Mouse (Mus musculus): ENCODE measurements at regions not wholly inside any gene's neighbourhood (a gene's known extent, or its start where the extent isn't known, plus 50 kb on each side); places are given as distances from the start of the nearest gene placed in this dataset.

GRCm38 (mm10) chr5:147778557-147778956, 52.7 kb upstream of the Flt1 start:
- Histone ChIP-seq H3K4me1 (ENCODE audit: control insufficient read depth in 1 of 2, insufficient read depth in 2 of 2) (no peaks in the 10 kb centered on the region), H3K27ac (ENCODE audit: insufficient read depth, low read depth) (no peak overlapping the region), H3K9me3 (replicated peaks; ENCODE audit: low read length) (no peaks in the 10 kb centered on the region), H3K9ac (ENCODE audit: insufficient read depth, low read depth) (no peak overlapping the region), H3K36me3 (replicated peaks in 1 of 2; ENCODE audit: control insufficient read depth in 1 of 2, insufficient read depth in 1 of 2, low read length in 1 of 2) (no peaks in the 10 kb centered on the region), H3K79me2 (replicated peaks; ENCODE audit: control insufficient read depth, extremely low read depth, insufficient read depth, poor library complexity, severe bottlenecking) (no peaks in the 10 kb centered on the region), H3K4me3 (replicated peaks in 1 of 3; ENCODE audit: low read depth in 2 of 3, low read length in 2 of 3, poor library complexity in 1 of 3) (no peak overlapping the region), H3K4me2 (ENCODE audit: insufficient read depth, low read depth, poor library complexity, severe bottlenecking) (no peak overlapping the region), H3K27me3 (replicated peaks) (no peaks in the 10 kb centered on the region)
- in situ Hi-C loops (cut with MboI; ENCODE audit: low pct_ligation_motif_present, low pct_unique_long_range_greater_than_20kb, low sequenced_read_pairs) (no loop called here), dilution Hi-C loops (cut with MboI; ENCODE audit: extremely low pct_ligation_motif_present, extremely low pct_unique_long_range_greater_than_20kb, low sequenced_read_pairs) (no loop called here)
- TF ChIP-seq USF2 (conservative IDR thresholded peaks at IDR 0.05; ENCODE audit: low read depth, low read length): no peak
- no peak for TF ChIP-seq IRF4 (IDR thresholded peaks at IDR 0.05; ENCODE audit: low read depth, low read length)
- no peak for TF ChIP-seq MYC (IDR thresholded peaks at IDR 0.05; ENCODE audit: low read depth, low read length)
- TF ChIP-seq ELF1 (IDR thresholded peaks at IDR 0.05; ENCODE audit: low read depth, low read length): no peak
- TF ChIP-seq MAZ (IDR thresholded peaks at IDR 0.05; ENCODE audit: low read depth, low read length): no peak
- no peak for TF ChIP-seq CHD1 (IDR thresholded peaks at IDR 0.05; ENCODE audit: low read depth, low read length)
- no peak for TF ChIP-seq NRF1 (IDR thresholded peaks at IDR 0.05; ENCODE audit: low read depth, low read length)
- TF ChIP-seq POLR2A (IDR thresholded peaks at IDR 0.05; ENCODE audit: low read depth, low read length): no peak
- no peak for TF ChIP-seq USF1 (IDR thresholded peaks at IDR 0.05; ENCODE audit: low read depth, low read length)
- TF ChIP-seq MAFK (IDR thresholded peaks at IDR 0.05; ENCODE audit: insufficient replicate concordance, low read length): no peak
- no peak for TF ChIP-seq JUN (IDR thresholded peaks at IDR 0.05; ENCODE audit: insufficient read depth, low read depth, low read length)
- no peak for TF ChIP-seq UBTF (IDR thresholded peaks at IDR 0.05; ENCODE audit: low read depth, low read length)
- no peak for DNase-seq (ENCODE audit: extremely low read depth)
